Mouse (Mus musculus): ENCODE data around the gene Icam5. TPM values are rescaled to one million over a fixed set of nuclear protein-coding genes. Genes with fewer than 3 reads are reported as not detected.

Gene Icam5
- polyA plus RNA-seq, 1 experiment, result 4.2 TPM

- Histone ChIP-seq H3K4me3 (ENCODE audit: control insufficient read depth, low read depth, low read length) (no peak overlapping the region), H3K27ac (ENCODE audit: control insufficient read depth, insufficient read depth, low read depth, low read length) (no peak overlapping the region), H3K36me3 (ENCODE audit: control insufficient read depth, insufficient read depth, low read length) (no peaks in the 10 kb centered on the region; the same call in 1 of the 2 replicates), H3K4me1 (ENCODE audit: control insufficient read depth, insufficient read depth, low read length) (peaks cover 20% of the 10 kb centered on the region), H3K27me3 (ENCODE audit: control insufficient read depth, insufficient read depth, low read length) (no peaks in the 10 kb centered on the region; the same call in 1 of the 2 replicates)
- TF ChIP-seq CTCF (IDR thresholded peaks at IDR 0.05; ENCODE audit: control insufficient read depth, insufficient read depth, insufficient replicate concordance, low read depth, low read length) (no peak), POLR2A (IDR thresholded peaks at IDR 0.05; ENCODE audit: control insufficient read depth, low read depth, low read length) (no peak)
Observed at GRCm38 (mm10) chr9:21012368-21012767, 19.5 kb upstream of the Icam5 start.

DNA sequence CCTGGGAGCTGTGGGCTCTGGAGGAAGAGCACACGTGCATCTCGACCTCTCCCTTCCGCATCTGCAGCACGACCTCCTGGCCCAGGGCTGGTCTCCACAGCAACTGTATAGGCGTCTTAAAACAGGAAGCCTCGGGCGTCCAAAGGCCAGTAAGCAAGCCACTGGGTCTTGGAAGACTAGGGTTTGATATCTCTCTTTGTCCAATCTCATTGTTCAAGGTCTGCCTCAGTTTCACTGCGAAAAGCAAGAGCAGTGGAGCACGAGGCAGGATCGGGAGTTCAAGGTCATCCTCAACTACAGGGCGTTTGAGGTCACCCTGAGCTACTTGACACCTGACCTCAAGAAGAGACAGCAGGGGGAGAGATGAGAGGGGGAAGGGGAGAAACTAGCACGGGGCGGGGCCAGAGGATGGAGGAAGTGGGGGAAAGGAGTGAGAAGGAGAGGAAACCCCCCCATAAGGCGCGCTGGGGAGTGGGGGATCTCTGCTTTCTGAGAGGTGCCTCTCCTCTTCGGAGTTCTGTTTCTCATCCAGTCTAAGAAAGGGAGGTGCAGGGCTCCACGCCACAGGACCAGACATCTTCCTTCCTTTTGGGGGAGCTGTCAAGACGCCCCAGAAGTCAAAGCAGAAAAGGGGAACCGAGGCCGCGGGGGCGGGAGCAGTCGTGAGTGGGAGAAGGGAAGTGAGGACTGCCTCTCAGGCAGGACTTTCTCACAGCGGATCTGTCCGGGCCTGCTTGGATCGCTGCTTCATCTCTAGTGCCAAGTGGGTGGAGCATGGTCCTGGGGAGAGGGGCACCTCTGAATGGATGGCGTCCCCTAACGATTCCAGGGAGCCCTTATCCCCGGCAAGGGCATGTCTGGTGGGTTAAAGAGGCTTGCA lies 16.9 kb upstream of the Icam5 start:
- no peak for TF ChIP-seq POLR2A (IDR thresholded peaks at IDR 0.05; ENCODE audit: control insufficient read depth, low read depth, low read length)
- no peak for TF ChIP-seq CTCF (IDR thresholded peaks at IDR 0.05; ENCODE audit: control insufficient read depth, insufficient read depth, insufficient replicate concordance, low read depth, low read length)
- H3K4me3 ChIP-seq (ENCODE audit: control insufficient read depth, low read depth, low read length), result peak overlapping the region; percentile 76
- peaks cover 22% of the 10 kb centered on the region for H3K4me1 ChIP-seq (ENCODE audit: control insufficient read depth, insufficient read depth, low read length)
- no peaks in the 10 kb centered on the region; the same call in 1 of the 2 replicates for H3K27me3 ChIP-seq (ENCODE audit: control insufficient read depth, insufficient read depth, low read length)
- no peak overlapping the region for H3K27ac ChIP-seq (ENCODE audit: control insufficient read depth, insufficient read depth, low read depth, low read length)
- no peaks in the 10 kb centered on the region for H3K36me3 ChIP-seq (ENCODE audit: control insufficient read depth, insufficient read depth, low read length)

DNA sequence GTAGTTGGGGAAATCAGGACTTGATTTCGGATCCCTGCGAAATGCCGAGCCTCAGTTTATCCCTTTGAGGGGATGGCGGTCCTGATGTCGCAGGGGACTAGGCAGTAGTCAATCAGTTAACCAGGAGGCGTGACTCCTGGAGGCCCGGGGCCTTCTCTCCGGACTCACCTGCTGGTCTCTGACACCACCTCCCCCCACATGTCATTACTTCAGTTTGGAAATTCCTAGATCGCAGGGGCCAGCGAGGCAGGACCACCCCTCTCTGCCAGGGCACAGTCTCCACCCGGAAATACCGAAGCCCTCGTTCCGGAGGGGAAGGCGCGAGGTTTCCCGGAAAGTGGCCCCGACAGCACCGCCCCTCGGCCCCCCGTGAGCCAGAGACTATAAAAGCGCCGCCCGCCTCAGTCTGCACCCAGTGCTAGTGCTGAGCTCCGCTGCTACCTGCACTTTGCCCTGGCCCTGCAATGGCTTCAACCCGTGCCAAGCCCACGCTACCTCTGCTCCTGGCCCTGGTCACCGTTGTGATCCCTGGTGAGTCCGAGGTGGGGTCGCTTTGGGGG lies 16.2 kb upstream of the Icam5 start, which contains the start of gene Icam1:
Icam1 (plus strand) TSS at position 415 of the 560 bp plus-strand sequence.
- H3K27me3 ChIP-seq (ENCODE audit: control insufficient read depth, insufficient read depth, low read length), result no peaks in the 10 kb centered on the region; the same call in 1 of the 2 replicates

DNA sequence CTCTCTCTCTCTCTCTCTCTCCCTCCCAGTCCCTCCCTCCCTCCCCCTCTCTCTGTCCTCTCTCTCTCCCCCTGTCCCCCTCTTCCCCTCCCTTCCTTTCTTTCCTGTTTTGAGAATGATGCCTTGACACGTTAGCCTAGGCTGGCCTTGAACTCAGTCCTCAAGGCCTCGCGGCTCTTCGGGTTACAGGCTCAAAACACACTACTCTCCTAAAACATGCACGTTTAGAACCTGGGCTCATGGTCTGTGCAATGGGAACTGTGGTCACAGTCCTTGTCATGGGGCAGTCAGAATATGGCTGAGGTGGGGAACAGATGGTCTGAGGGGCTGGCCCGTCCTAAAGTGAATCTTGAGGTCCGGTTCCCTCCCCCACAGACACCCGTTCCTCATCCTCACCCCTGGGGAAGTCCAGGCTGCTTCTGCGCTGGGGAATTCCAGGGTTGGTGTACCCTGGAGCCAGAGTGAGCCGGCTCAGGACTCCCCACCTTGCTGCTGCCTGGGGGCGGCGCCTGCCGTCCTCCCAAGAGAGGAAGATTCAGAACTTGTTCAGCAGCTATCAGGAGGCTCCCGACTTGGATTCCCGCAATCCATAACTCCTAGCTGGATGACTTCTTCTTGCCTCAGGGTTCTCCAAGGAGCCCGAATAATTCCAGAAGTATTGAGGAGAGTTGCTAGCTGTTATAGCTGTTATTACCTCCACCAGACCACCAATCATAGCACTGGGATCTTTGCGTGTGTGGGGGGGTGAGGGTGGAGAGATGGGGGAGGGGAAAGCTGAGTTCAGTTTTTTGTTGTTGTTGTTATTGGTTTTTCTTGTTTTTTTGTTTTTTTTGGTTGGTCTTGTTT lies 15.3 kb upstream of the Icam5 start:
- Histone ChIP-seq H3K4me3 (ENCODE audit: control insufficient read depth, low read depth, low read length) (peak overlapping the region; percentile 52), H3K27ac (ENCODE audit: control insufficient read depth, insufficient read depth, low read depth, low read length) (no peak overlapping the region), H3K4me1 (ENCODE audit: control insufficient read depth, insufficient read depth, low read length) (peaks cover 22% of the 10 kb centered on the region), H3K27me3 (ENCODE audit: control insufficient read depth, insufficient read depth, low read length) (no peaks in the 10 kb centered on the region; the same call in 1 of the 2 replicates), H3K36me3 (ENCODE audit: control insufficient read depth, insufficient read depth, low read length) (no peaks in the 10 kb centered on the region)
- TF ChIP-seq CTCF (IDR thresholded peaks at IDR 0.05; ENCODE audit: control insufficient read depth, insufficient read depth, insufficient replicate concordance, low read depth, low read length), result no peak
- TF ChIP-seq POLR2A (IDR thresholded peaks at IDR 0.05; ENCODE audit: control insufficient read depth, low read depth, low read length), result no peak

More for the DNA sequence above, 16.2 kb upstream of the Icam5 start, which contains the start of gene Icam1:
- no peak within 1 kb of the TSS for H3K27ac ChIP-seq (ENCODE audit: control insufficient read depth, insufficient read depth, low read depth, low read length)
- H3K4me3 ChIP-seq (ENCODE audit: control insufficient read depth, low read depth, low read length), result peak within 1 kb of the TSS; percentile 76
- no peaks in the 10 kb centered on the region for H3K36me3 ChIP-seq (ENCODE audit: control insufficient read depth, insufficient read depth, low read length)
- TF ChIP-seq CTCF (IDR thresholded peaks at IDR 0.05; ENCODE audit: control insufficient read depth, insufficient read depth, insufficient replicate concordance, low read depth, low read length) (no peak), POLR2A (IDR thresholded peaks at IDR 0.05; ENCODE audit: control insufficient read depth, low read depth, low read length) (0 out of 2 replicates have a peak, but pooled peaks have one; percentile 20)
- H3K4me1 ChIP-seq (ENCODE audit: control insufficient read depth, insufficient read depth, low read length), result peaks cover 22% of the 10 kb centered on the region

DNA sequence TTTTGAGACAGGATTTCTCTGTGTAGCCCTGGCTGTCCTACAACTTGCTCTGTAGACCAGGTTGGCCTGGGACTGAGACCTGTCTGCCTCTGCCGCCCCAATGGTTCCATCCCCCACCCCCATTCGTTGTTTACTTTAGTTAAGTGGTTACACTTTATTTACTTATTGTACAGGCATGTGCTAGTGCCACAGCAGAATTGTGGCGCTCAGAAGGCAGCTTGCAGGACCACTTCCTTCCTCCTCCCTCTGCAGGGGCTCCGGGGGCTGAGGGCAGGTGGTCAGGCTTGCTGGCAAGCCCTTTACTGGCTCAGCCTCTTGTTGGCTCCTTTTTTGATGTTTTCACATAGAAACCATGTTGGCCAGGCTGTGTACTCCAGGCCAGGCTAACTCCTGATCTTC lies 14.7 kb upstream of the Icam5 start:
- peaks cover 22% of the 10 kb centered on the region for H3K4me1 ChIP-seq (ENCODE audit: control insufficient read depth, insufficient read depth, low read length)
- no peak overlapping the region for H3K27ac ChIP-seq (ENCODE audit: control insufficient read depth, insufficient read depth, low read depth, low read length)
- no peaks in the 10 kb centered on the region; the same call in 1 of the 2 replicates for H3K27me3 ChIP-seq (ENCODE audit: control insufficient read depth, insufficient read depth, low read length)
- no peaks in the 10 kb centered on the region for H3K36me3 ChIP-seq (ENCODE audit: control insufficient read depth, insufficient read depth, low read length)
- TF ChIP-seq POLR2A (IDR thresholded peaks at IDR 0.05; ENCODE audit: control insufficient read depth, low read depth, low read length) (no peak), CTCF (IDR thresholded peaks at IDR 0.05; ENCODE audit: control insufficient read depth, insufficient read depth, insufficient replicate concordance, low read depth, low read length) (no peak)
- no peak overlapping the region for H3K4me3 ChIP-seq (ENCODE audit: control insufficient read depth, low read depth, low read length)

GRCm38 (mm10) chr9:21018600-21018999 lies 13.3 kb upstream of the Icam5 start:
- Histone ChIP-seq H3K4me3 (ENCODE audit: control insufficient read depth, low read depth, low read length) (no peak overlapping the region), H3K4me1 (ENCODE audit: control insufficient read depth, insufficient read depth, low read length) (peaks cover 22% of the 10 kb centered on the region), H3K36me3 (ENCODE audit: control insufficient read depth, insufficient read depth, low read length) (no peaks in the 10 kb centered on the region), H3K27me3 (ENCODE audit: control insufficient read depth, insufficient read depth, low read length) (no peaks in the 10 kb centered on the region; the same call in 1 of the 2 replicates), H3K27ac (ENCODE audit: control insufficient read depth, insufficient read depth, low read depth, low read length) (no peak overlapping the region)
- TF ChIP-seq POLR2A (IDR thresholded peaks at IDR 0.05; ENCODE audit: control insufficient read depth, low read depth, low read length) (no peak), CTCF (IDR thresholded peaks at IDR 0.05; ENCODE audit: control insufficient read depth, insufficient read depth, insufficient replicate concordance, low read depth, low read length) (no peak)
